Mouse (Mus musculus) heart, postnatal 0 days (tissue): ENCODE results near the gene Lce1j. TPM values are rescaled to one million over a fixed set of nuclear protein-coding genes. Genes with fewer than 3 reads are reported as not detected.

ENCODE experiments used
- ATAC-seq: fragments of 200-750 bp; cut with Nextera tagmentation; 2 replicates; pipeline ENCODE4 v1.8.0; 2017; ENCODE audit warnings: low read depth, moderate number of reproducible peaks, moderate library complexity; ENCODE audit not compliant: insufficient read depth
- DNase-seq: peaks from one replicate; pipeline ENCODE4 v3.0.0-alpha.2; 2016; ENCODE audit warnings: low spot score
- H3K27ac ChIP-seq: fragments of 300-500 bp; sonication (generic); 2 replicates; pipeline ENCODE4 v1.5.1; 2014; ENCODE audit warnings: low read depth, mild to moderate bottlenecking
- H3K27me3 ChIP-seq: fragments of 300-500 bp; sonication (generic); 2 replicates; pipeline ENCODE4 v1.6.1; 2014; ENCODE audit warnings: low read length, mixed read lengths; ENCODE audit not compliant: control insufficient read depth, insufficient read depth
- H3K36me3 ChIP-seq: fragments of 300-500 bp; sonication (generic); replicated peaks from 2 replicates; pipeline ENCODE4 v1.6.1; 2014; ENCODE audit warnings: low read length, mixed read lengths; ENCODE audit not compliant: control insufficient read depth, insufficient read depth
- H3K4me1 ChIP-seq: fragments of 300-500 bp; sonication (generic); 2 replicates; pipeline ENCODE4 v1.6.1; 2014; ENCODE audit warnings: antibody characterized with exemption; ENCODE audit not compliant: control insufficient read depth, insufficient read depth
- H3K4me2 ChIP-seq: fragments of 300-500 bp; sonication (generic); 2 replicates; pipeline ENCODE4 v1.6.1; 2014; ENCODE audit warnings: low read depth, mild to moderate bottlenecking, low read length, moderate library complexity
- H3K4me3 ChIP-seq: fragments of 300-500 bp; sonication (generic); 2 replicates; pipeline ENCODE4 v1.5.1; 2014; ENCODE audit warnings: low read depth, low read length
- H3K9ac ChIP-seq: fragments of 300-500 bp; sonication (generic); replicated peaks from 2 replicates; pipeline ENCODE4 v1.6.1; 2014; ENCODE audit warnings: low read depth, low read length, mixed read lengths
- H3K9me3 ChIP-seq: fragments of 300-500 bp; sonication (generic); replicated peaks from 2 replicates; pipeline ENCODE4 v1.6.1; 2016; ENCODE audit warnings: low read length; ENCODE audit not compliant: control insufficient read depth
- CTCF ChIP-seq: IDR thresholded peaks from 2 replicates; pipeline ENCODE4 v1.5.1; 2016; ENCODE audit warnings: antibody characterized with exemption, control low read depth, low read depth
- EP300 ChIP-seq: IDR thresholded peaks from 2 replicates; pipeline ENCODE4 v1.6.1; 2016; ENCODE audit warnings: antibody characterized with exemption, low read depth
- WGBS: fragments of 180-500 bp; shearing (Covaris S2); extraction: QIAGEN DNeasy Blood & Tissue Kit; methylation state at CpG from one replicate; pipeline ENCODE4 v1.1.7; 2014; 5-methylcytosine and 5-hydroxymethylcytosine counted together
- polyA plus RNA-seq: library from polyadenylated mRNA; unstranded; fragments of >200 nt; fragmentation: Nextera tagmentation; extraction: Ambion mirVana; gene quantifications from 2 replicates; pipeline ENCODE4 v1.2.1, GENCODE M21; 2015
- total RNA-seq: library from RNA; depleted of rRNA; stranded (reverse); fragments of >200 nt; gene quantifications from 2 replicates; pipeline ENCODE4 v1.2.3, GENCODE M21; 2014; ENCODE audit warnings: low replicate concordance; rRNA removed

Lce1j gene
- total and polyA plus RNA-seq, 2 experiments from 2014 or later: not detected

DNA sequence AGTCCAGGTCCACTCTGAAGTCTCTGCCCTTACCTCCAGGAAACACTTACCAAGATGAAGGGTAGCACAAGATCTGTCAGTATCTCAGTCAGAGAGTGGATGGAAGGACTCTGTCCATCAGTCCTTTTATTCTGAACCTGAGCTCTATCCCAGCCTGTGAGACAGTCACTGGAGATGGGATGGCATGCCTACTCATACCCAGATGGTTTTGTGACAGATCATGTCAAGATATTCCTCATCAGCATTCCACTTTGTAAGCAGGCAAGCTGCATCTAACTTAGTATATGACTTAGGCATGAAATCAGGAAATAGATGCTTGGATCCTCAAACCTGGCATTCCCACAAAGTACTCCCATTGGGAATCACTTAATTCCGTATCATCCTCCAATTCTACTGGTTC, 11.5 kb downstream of the Lce1j start, which contains the start of gene Lce1i:
Lce1i (minus strand) TSS at position 101 of the 400 bp plus-strand sequence.
- Histone ChIP-seq H3K9ac (no peak within 1 kb of the TSS), H3K4me2 (no peak within 1 kb of the TSS), H3K36me3 (no peaks in the 10 kb centered on the region), H3K4me1 (no peaks in the 10 kb centered on the region), H3K27me3 (no peaks in the 10 kb centered on the region), H3K27ac (no peak within 1 kb of the TSS), H3K4me3 (no peak within 1 kb of the TSS), H3K9me3 (no peaks in the 10 kb centered on the region)
- ATAC-seq (no peak), DNase-seq (no peak)
- 59% methylated on average over 1 of the region's 1 CpGs for WGBS
- TF ChIP-seq CTCF (no peak), EP300 (no peak)

GRCm38 (mm10) chr3:92771573-92771972, 18.7 kb downstream of the Lce1j start:
- H3K9me3 ChIP-seq: no peaks in the 10 kb centered on the region
- TF ChIP-seq CTCF (peak; percentile 48), EP300 (no peak)
- WGBS: 17% methylated on average over 3 of the region's 3 CpGs
- ATAC-seq (no peak), DNase-seq (no peak)
- H3K4me1 ChIP-seq: no peaks in the 10 kb centered on the region
- no peak overlapping the region for H3K27ac ChIP-seq
- no peaks in the 10 kb centered on the region for H3K36me3 ChIP-seq
- no peak overlapping the region for H3K9ac ChIP-seq
- no peak overlapping the region for H3K4me2 ChIP-seq
- no peaks in the 10 kb centered on the region for H3K27me3 ChIP-seq
- H3K4me3 ChIP-seq: no peak overlapping the region

DNA sequence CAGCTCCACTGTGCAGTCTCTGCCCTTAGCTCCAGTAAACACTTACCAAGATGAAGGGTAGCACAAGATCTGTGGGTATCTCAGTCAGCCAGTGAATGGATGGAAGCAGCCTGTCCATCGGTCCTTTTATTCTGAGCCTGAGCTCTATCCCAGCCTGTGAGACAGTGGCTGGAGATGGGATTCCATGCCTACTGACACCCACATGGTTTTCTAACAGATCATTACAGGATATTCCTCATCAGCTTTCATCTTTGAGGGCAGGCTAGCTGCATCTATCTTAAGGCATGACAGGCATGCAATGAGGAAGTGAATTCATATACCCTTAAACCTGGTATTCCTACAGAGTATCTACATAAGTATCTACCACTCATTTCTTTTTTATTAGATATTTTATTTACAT, 25.3 kb downstream of the Lce1j start, which contains the start of gene Lce1h:
Lce1h (minus strand) TSS at position 101 of the 400 bp plus-strand sequence.
- Histone ChIP-seq H3K9me3 (no peaks in the 10 kb centered on the region), H3K36me3 (no peaks in the 10 kb centered on the region), H3K4me1 (no peaks in the 10 kb centered on the region), H3K27me3 (no peaks in the 10 kb centered on the region), H3K27ac (no peak within 1 kb of the TSS), H3K4me3 (no peak within 1 kb of the TSS), H3K4me2 (no peak within 1 kb of the TSS), H3K9ac (no peak within 1 kb of the TSS)
- ATAC-seq: no peak
- 68% methylated on average over 1 of the region's 1 CpGs for WGBS
- TF ChIP-seq CTCF (no peak), EP300 (no peak)
- no peak for DNase-seq

GRCm38 (mm10) chr3:92753197-92753596, 37.1 kb downstream of the Lce1j start:
- DNase-seq (no peak), ATAC-seq (no peak)
- no peaks in the 10 kb centered on the region for H3K4me1 ChIP-seq
- WGBS: 40% methylated on average over 3 of the region's 3 CpGs
- H3K4me3 ChIP-seq: no peak overlapping the region
- no peak overlapping the region for H3K27ac ChIP-seq
- H3K9ac ChIP-seq: no peak overlapping the region
- H3K27me3 ChIP-seq: no peaks in the 10 kb centered on the region
- H3K4me2 ChIP-seq: no peak overlapping the region
- H3K36me3 ChIP-seq: no peaks in the 10 kb centered on the region
- no peaks in the 10 kb centered on the region for H3K9me3 ChIP-seq
- TF ChIP-seq EP300 (no peak), CTCF (peak; percentile 1; the same call in 1 of the 2 replicates)

DNA sequence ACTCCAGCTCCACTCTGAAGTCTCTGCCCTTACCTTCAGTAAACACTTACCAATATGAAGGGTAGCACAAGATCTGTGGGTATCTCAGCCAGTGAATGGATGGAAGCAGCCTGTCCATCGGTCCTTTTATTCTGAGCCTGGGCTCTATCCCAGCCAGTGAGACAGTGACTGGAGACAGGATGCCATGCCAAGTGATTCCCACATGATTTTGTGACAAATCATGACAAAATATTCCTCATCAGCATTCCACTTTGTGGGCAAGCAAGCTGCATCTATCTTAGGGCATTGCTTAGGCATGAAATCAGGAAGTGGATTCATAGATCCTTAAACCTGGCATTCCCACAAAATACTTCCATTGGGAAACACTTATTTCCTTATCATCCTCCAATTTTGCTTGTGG, 38.1 kb downstream of the Lce1j start, which contains the start of gene Lce1g:
Lce1g (minus strand) TSS at position 101 of the 400 bp plus-strand sequence.
- H3K36me3 ChIP-seq: no peaks in the 10 kb centered on the region
- H3K27ac ChIP-seq: no peak within 1 kb of the TSS
- no peaks in the 10 kb centered on the region for H3K9me3 ChIP-seq
- no peak for ATAC-seq
- 61% methylated on average over 1 of the region's 1 CpGs for WGBS
- TF ChIP-seq EP300 (no peak), CTCF (no peak)
- no peaks in the 10 kb centered on the region for H3K4me1 ChIP-seq
- H3K4me2 ChIP-seq: no peak within 1 kb of the TSS
- H3K27me3 ChIP-seq: no peaks in the 10 kb centered on the region
- H3K4me3 ChIP-seq: no peak within 1 kb of the TSS
- no peak for DNase-seq
- no peak within 1 kb of the TSS for H3K9ac ChIP-seq

DNA sequence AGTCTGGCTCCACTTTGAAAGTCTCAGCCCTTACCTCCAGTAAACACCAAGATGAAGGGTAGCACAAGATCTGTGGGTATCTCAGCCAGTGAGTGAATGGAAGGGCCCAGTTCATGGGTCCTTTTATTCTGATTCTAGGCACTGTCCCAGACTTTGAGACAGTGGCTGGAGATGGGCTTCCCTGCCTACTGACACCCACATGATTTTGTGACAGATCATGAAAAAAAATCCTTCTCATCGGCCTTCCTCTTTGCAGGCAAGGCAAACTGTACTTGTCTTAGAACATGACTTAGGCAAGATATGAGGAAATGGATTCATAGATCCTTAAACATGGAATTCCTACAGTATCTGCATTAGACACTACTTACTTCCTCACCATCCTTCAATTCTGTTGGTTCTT, 51.3 kb downstream of the Lce1j start, which contains the start of gene Gm38119:
Gm38119 (minus strand) TSS at position 101 of the 400 bp plus-strand sequence.
- ATAC-seq (no peak), DNase-seq (no peak)
- TF ChIP-seq EP300 (no peak), CTCF (no peak)
- Histone ChIP-seq H3K4me1 (no peaks in the 10 kb centered on the region), H3K4me2 (no peak within 1 kb of the TSS), H3K9ac (no peak within 1 kb of the TSS), H3K27ac (no peak within 1 kb of the TSS), H3K9me3 (no peaks in the 10 kb centered on the region), H3K4me3 (no peak within 1 kb of the TSS), H3K27me3 (no peaks in the 10 kb centered on the region), H3K36me3 (no peaks in the 10 kb centered on the region)
- 60% methylated on average over 1 of the region's 1 CpGs for WGBS

Other genes starting within 250 kb of the Lce1j start
- gene Ivl, start 216.8 kb downstream of the Lce1j start, total RNA-seq: 6.4 TPM in 1 of 2 replicates, not detected in the other
- gene Ivl, start 216.8 kb downstream of the Lce1j start, polyA plus RNA-seq: not detected in 2 replicates
- not detected in 2 replicates for gene Smcp, start 201.5 kb downstream of the Lce1j start, total RNA-seq
- gene Smcp, start 201.5 kb downstream of the Lce1j start, polyA plus RNA-seq: not detected in 2 replicates
- gene 2210017I01Rik, start 183.0 kb downstream of the Lce1j start, total RNA-seq: not detected in 2 replicates
- not detected in 2 replicates for gene 2210017I01Rik, start 183.0 kb downstream of the Lce1j start, polyA plus RNA-seq
- not detected in 2 replicates for gene Lce6a, start 168.9 kb downstream of the Lce1j start, total RNA-seq
- not detected in 2 replicates for gene Lce6a, start 168.9 kb downstream of the Lce1j start, polyA plus RNA-seq
- gene Lce1a1, start 142.2 kb downstream of the Lce1j start, total RNA-seq: not detected in 2 replicates
- not detected in 2 replicates for gene Lce1a1, start 142.2 kb downstream of the Lce1j start, polyA plus RNA-seq
- gene Lce1b, start 133.6 kb downstream of the Lce1j start, total RNA-seq: not detected in 2 replicates
- not detected in 2 replicates for gene Lce1b, start 133.6 kb downstream of the Lce1j start, polyA plus RNA-seq
- gene Lce1a2, start 120.2 kb downstream of the Lce1j start, total RNA-seq: not detected in 2 replicates
- not detected in 2 replicates for gene Lce1a2, start 120.2 kb downstream of the Lce1j start, polyA plus RNA-seq
- not detected in 2 replicates for gene Lce1c, start 111.3 kb downstream of the Lce1j start, total RNA-seq
- not detected in 2 replicates for gene Lce1c, start 111.3 kb downstream of the Lce1j start, polyA plus RNA-seq
- not detected in 2 replicates for gene Lce1d, start 103.3 kb downstream of the Lce1j start, total RNA-seq
- gene Lce1d, start 103.3 kb downstream of the Lce1j start, polyA plus RNA-seq: not detected in 2 replicates
- not detected in 2 replicates for gene Lce1e, start 81.4 kb downstream of the Lce1j start, total RNA-seq
- gene Lce1e, start 81.4 kb downstream of the Lce1j start, polyA plus RNA-seq: not detected in 2 replicates
- not detected in 2 replicates for gene Lce1f, start 70.2 kb downstream of the Lce1j start, total RNA-seq
- gene Lce1f, start 70.2 kb downstream of the Lce1j start, polyA plus RNA-seq: not detected in 2 replicates
- gene Gm38119, start 51.4 kb downstream of the Lce1j start, total RNA-seq: not detected in 2 replicates
- not detected in 2 replicates for gene Gm38119, start 51.4 kb downstream of the Lce1j start, polyA plus RNA-seq
- not detected in 2 replicates for gene Lce1g, start 38.2 kb downstream of the Lce1j start, total RNA-seq
- not detected in 2 replicates for gene Lce1g, start 38.2 kb downstream of the Lce1j start, polyA plus RNA-seq
- not detected in 2 replicates for gene Lce1h, start 25.4 kb downstream of the Lce1j start, total RNA-seq
- gene Lce1h, start 25.4 kb downstream of the Lce1j start, polyA plus RNA-seq: not detected in 2 replicates
- gene Lce1i, start 11.6 kb downstream of the Lce1j start, total RNA-seq: not detected in 2 replicates
- not detected in 2 replicates for gene Lce1i, start 11.6 kb downstream of the Lce1j start, polyA plus RNA-seq
- not detected in 2 replicates for gene Lce1k, start 17.4 kb upstream of the Lce1j start, total RNA-seq
- not detected in 2 replicates for gene Lce1k, start 17.4 kb upstream of the Lce1j start, polyA plus RNA-seq
- not detected in 2 replicates for gene Kprp, start 36.7 kb upstream of the Lce1j start, total RNA-seq
- gene Kprp, start 36.7 kb upstream of the Lce1j start, polyA plus RNA-seq: not detected in 2 replicates
- gene Lce1l, start 60.8 kb upstream of the Lce1j start, total RNA-seq: not detected in 2 replicates
- gene Lce1l, start 60.8 kb upstream of the Lce1j start, polyA plus RNA-seq: not detected in 2 replicates
- not detected in 2 replicates for gene 2310050C09Rik, start 79.7 kb upstream of the Lce1j start, total RNA-seq
- gene 2310050C09Rik, start 79.7 kb upstream of the Lce1j start, polyA plus RNA-seq: not detected in 2 replicates
- not detected in 2 replicates for gene Lce3a, start 135.7 kb upstream of the Lce1j start, total RNA-seq
- not detected in 2 replicates for gene Lce3a, start 135.7 kb upstream of the Lce1j start, polyA plus RNA-seq
- not detected in 2 replicates for gene Lce3b, start 142.5 kb upstream of the Lce1j start, total RNA-seq
- not detected in 2 replicates for gene Lce3b, start 142.5 kb upstream of the Lce1j start, polyA plus RNA-seq
- not detected in 2 replicates for gene Lce3c, start 154.0 kb upstream of the Lce1j start, total RNA-seq
- not detected in 2 replicates for gene Lce3c, start 154.0 kb upstream of the Lce1j start, polyA plus RNA-seq
- not detected in 2 replicates for gene Lce3d, start 166.9 kb upstream of the Lce1j start, total RNA-seq
- gene Lce3d, start 166.9 kb upstream of the Lce1j start, polyA plus RNA-seq: not detected in 2 replicates
- not detected in 2 replicates for gene Lce3e, start 176.5 kb upstream of the Lce1j start, total RNA-seq
- not detected in 2 replicates for gene Lce3e, start 176.5 kb upstream of the Lce1j start, polyA plus RNA-seq
- gene Lce3f, start 201.7 kb upstream of the Lce1j start, total RNA-seq: not detected in 2 replicates
- gene Lce3f, start 201.7 kb upstream of the Lce1j start, polyA plus RNA-seq: not detected in 2 replicates
- not detected in 2 replicates for gene Crct1, start 225.2 kb upstream of the Lce1j start, total RNA-seq
- gene Crct1, start 225.2 kb upstream of the Lce1j start, polyA plus RNA-seq: not detected in 2 replicates
- gene Lce1m, start 228.5 kb upstream of the Lce1j start, total RNA-seq: not detected in 2 replicates
- gene Lce1m, start 228.5 kb upstream of the Lce1j start, polyA plus RNA-seq: not detected in 2 replicates